Mouse (Mus musculus): ENCODE measurements around the gene Hspg2. TPM values are rescaled to one million over a fixed set of nuclear protein-coding genes. Genes with fewer than 3 reads are reported as not detected.

The Hspg2 gene
- polyA plus RNA-seq, 1 experiment from 2014 or later, result 67.2 TPM

DNA sequence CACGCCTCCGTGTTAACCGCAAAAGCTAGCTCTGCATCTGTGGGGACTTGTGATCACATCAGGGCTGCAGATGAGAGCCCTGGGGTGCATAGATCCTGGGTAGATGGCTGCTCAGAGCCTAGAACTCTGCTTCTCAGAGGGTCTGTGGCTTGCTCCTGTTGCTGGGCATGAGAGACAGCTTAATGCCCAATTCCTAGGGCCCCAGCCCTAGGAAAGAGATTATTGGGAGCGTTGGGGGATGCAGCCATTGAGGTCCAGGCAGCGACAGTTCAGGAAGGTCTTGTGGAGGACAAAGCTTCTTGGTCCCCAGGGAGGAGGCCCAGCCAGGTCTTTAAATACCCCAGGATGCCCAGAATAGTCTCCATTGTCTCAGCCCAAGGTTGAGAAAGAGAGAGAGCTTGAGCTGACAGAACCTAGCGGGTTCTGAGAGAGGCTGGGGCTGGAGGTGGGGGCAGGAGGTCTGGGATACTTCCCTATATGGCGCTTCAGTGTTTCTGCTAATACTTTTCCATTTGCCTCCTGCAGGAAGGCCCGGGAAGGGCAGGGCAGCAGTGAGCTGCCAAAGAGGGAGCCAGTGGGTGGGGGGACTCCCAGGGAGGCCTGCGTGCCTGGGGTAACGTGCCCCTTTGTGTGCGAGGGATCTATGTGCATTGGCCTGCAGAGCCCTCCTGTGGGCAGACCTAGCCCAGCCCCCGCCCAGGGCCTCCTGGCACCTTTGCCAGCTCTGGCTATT, 20.2 kb downstream of the Hspg2 start:
- ATAC-seq (ENCODE audit: low read depth) (peak; percentile 74), DNase-seq (ENCODE audit: low spot score) (peak; percentile 86)
- peak overlapping the region; percentile 48 for H3K9ac ChIP-seq (ENCODE audit: low read depth, low read length)
- H3K4me3 ChIP-seq (ENCODE audit: low read depth, low read length), result no peak overlapping the region
- WGBS, result 12% methylated on average over 8 of the region's 12 CpGs
- no peaks in the 10 kb centered on the region for H3K9me3 ChIP-seq (ENCODE audit: control insufficient read depth, low read length)
- peak overlapping the region; percentile 35 for H3K4me2 ChIP-seq (ENCODE audit: low read depth, low read length)
- H3K27ac ChIP-seq (replicated peaks; ENCODE audit: low read depth, low read length), result peak overlapping the region; percentile 90
- no peaks in the 10 kb centered on the region for H3K27me3 ChIP-seq (replicated peaks; ENCODE audit: control insufficient read depth, insufficient read depth, low read length)
- H3K4me1 ChIP-seq (ENCODE audit: control insufficient read depth, insufficient read depth, low read length), result peaks cover 58% of the 10 kb centered on the region
- H3K36me3 ChIP-seq (ENCODE audit: control insufficient read depth, insufficient read depth, low read length), result no peaks in the 10 kb centered on the region

DNA sequence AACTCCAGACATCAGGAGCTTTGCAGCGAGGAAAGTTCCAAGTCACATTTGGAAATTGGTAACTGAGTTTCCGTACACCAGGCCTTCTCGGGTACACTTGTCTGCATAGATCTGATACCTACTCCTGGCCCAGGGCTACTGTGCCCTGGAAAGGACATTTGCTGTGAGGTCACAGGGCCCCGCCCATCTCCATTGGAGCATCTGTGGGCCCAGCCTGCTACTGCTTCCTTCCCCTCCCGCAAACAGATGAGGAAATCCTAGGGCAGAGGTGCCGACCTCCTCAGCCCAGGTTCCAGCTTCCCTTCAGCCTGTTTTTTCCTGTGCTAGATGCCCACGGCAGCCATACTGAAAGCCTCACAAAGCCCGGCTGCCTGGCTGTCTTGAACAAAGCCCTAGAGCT, 21.4 kb downstream of the Hspg2 start:
- no peak for ATAC-seq (ENCODE audit: low read depth)
- Histone ChIP-seq H3K4me1 (ENCODE audit: control insufficient read depth, insufficient read depth, low read length) (peaks cover 61% of the 10 kb centered on the region), H3K27ac (replicated peaks; ENCODE audit: low read depth, low read length) (peak overlapping the region; percentile 90), H3K36me3 (ENCODE audit: control insufficient read depth, insufficient read depth, low read length) (no peaks in the 10 kb centered on the region), H3K27me3 (replicated peaks; ENCODE audit: control insufficient read depth, insufficient read depth, low read length) (no peaks in the 10 kb centered on the region), H3K9ac (ENCODE audit: low read depth, low read length) (0 out of 2 replicates have a peak overlapping the region, but pooled peaks have one; percentile 14), H3K9me3 (ENCODE audit: control insufficient read depth, low read length) (no peaks in the 10 kb centered on the region), H3K4me3 (ENCODE audit: low read depth, low read length) (no peak overlapping the region), H3K4me2 (ENCODE audit: low read depth, low read length) (no peak overlapping the region)
- 52% methylated on average over 8 of the region's 8 CpGs for WGBS
- DNase-seq (ENCODE audit: low spot score), result no peak

DNA sequence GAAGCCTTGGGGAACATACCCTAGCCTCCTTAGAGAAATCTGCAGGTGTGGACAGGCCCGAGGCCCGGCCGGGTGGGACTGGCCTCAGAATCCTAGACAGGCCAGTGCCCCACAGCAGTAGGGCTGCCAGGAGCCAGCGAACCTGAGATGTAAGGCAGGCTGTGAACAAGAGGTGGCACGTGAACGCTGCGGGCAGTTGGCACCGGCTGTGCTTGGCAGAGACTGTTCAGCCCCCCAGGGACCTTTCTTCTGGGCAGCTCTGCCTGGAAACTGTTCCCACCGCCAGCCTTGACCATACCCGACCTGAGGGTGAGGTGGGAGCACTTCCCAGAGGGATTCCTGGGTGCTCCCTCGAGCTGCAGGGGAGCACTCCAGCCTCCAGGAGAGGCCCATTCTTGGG, 24.0 kb downstream of the Hspg2 start:
- H3K27ac ChIP-seq (replicated peaks; ENCODE audit: low read depth, low read length), result no peak overlapping the region
- 69% methylated on average over 11 of the region's 11 CpGs for WGBS

DNA sequence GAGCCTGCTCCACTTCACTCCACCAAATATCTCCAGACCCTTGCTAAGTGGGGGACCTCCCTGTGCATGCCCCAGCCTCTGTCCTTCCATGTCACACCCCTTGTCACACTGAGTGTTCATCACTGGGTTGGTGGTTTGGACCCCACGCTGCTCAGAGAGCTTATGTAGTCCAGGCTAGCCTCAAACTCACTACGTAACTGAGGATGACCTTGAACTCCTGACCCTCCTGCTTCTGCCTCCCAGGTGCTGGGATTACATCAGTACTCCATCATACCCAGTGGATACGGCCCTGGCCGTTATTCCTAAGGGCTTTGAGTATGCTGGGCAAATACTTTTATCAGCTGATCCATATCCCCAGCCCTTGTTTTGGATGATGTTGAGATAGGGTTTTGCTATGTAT, 24.6 kb downstream of the Hspg2 start:
- DNase-seq (ENCODE audit: low spot score), result no peak
- no peak overlapping the region for H3K27ac ChIP-seq (replicated peaks; ENCODE audit: low read depth, low read length)
- no peaks in the 10 kb centered on the region for H3K36me3 ChIP-seq (ENCODE audit: control insufficient read depth, insufficient read depth, low read length)
- WGBS, result 86% methylated on average over 4 of the region's 4 CpGs
- peaks cover 42% of the 10 kb centered on the region for H3K4me1 ChIP-seq (ENCODE audit: control insufficient read depth, insufficient read depth, low read length)
- H3K27me3 ChIP-seq (replicated peaks; ENCODE audit: control insufficient read depth, insufficient read depth, low read length), result no peaks in the 10 kb centered on the region
- no peaks in the 10 kb centered on the region for H3K9me3 ChIP-seq (ENCODE audit: control insufficient read depth, low read length)
- H3K4me2 ChIP-seq (ENCODE audit: low read depth, low read length), result no peak overlapping the region
- H3K9ac ChIP-seq (ENCODE audit: low read depth, low read length), result no peak overlapping the region
- no peak for ATAC-seq (ENCODE audit: low read depth)
- H3K4me3 ChIP-seq (ENCODE audit: low read depth, low read length), result no peak overlapping the region

More for the DNA sequence above, 24.0 kb downstream of the Hspg2 start:
- DNase-seq (ENCODE audit: low spot score), result no peak
- no peak for ATAC-seq (ENCODE audit: low read depth)
- no peak overlapping the region for H3K4me3 ChIP-seq (ENCODE audit: low read depth, low read length)
- no peaks in the 10 kb centered on the region for H3K9me3 ChIP-seq (ENCODE audit: control insufficient read depth, low read length)
- no peak overlapping the region for H3K9ac ChIP-seq (ENCODE audit: low read depth, low read length)
- H3K4me2 ChIP-seq (ENCODE audit: low read depth, low read length), result no peak overlapping the region
- H3K27me3 ChIP-seq (replicated peaks; ENCODE audit: control insufficient read depth, insufficient read depth, low read length), result no peaks in the 10 kb centered on the region
- peaks cover 42% of the 10 kb centered on the region for H3K4me1 ChIP-seq (ENCODE audit: control insufficient read depth, insufficient read depth, low read length)
- no peaks in the 10 kb centered on the region for H3K36me3 ChIP-seq (ENCODE audit: control insufficient read depth, insufficient read depth, low read length)

DNA sequence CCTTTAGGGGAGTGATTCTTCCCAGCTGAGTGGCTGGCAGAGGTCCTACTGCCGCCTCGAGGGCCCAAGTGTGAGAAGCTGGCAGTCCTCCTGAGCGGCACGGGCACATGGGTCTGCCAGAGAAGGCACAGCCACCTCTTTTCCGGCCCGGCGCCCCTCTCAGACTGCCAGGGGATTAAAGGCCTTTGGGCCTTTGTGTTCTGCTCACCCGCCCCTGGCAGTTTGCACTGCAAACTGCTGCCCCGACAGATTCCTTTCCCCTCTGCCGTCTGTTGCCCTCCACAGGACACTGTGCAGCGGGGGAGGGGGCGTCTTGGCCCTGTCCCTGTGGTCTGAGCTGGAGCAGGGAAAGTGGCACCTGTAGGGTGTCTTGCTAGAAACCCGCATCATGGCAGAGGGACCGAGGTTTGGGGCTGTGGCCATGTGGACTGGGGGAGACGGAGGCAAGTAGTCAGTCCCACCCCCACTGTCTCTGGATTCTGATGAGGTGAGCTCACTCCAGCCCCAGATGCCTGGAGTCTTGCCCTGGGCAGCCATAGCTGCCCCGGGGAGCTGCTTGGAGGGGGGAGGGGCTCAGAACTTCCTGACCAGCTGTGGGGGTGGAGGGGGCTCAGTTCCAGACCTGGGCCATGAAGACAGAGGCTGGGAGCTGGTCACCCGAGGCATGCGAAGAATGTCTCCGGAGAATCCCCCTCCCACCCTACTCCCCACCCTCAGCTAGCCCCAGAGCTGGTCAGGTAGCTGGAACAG, 26.4 kb downstream of the Hspg2 start:
- no peaks in the 10 kb centered on the region for H3K36me3 ChIP-seq (ENCODE audit: control insufficient read depth, insufficient read depth, low read length)
- no peak overlapping the region for H3K4me3 ChIP-seq (ENCODE audit: low read depth, low read length)
- no peaks in the 10 kb centered on the region for H3K9me3 ChIP-seq (ENCODE audit: control insufficient read depth, low read length)
- peak overlapping the region; percentile 82 for H3K27ac ChIP-seq (replicated peaks; ENCODE audit: low read depth, low read length)
- ATAC-seq (ENCODE audit: low read depth) (peak; percentile 63), DNase-seq (ENCODE audit: low spot score) (no peak)
- no peaks in the 10 kb centered on the region for H3K27me3 ChIP-seq (replicated peaks; ENCODE audit: control insufficient read depth, insufficient read depth, low read length)
- H3K9ac ChIP-seq (ENCODE audit: low read depth, low read length), result 0 out of 2 replicates have a peak overlapping the region, but pooled peaks have one; percentile 26
- no peak overlapping the region for H3K4me2 ChIP-seq (ENCODE audit: low read depth, low read length)
- peaks cover 34% of the 10 kb centered on the region for H3K4me1 ChIP-seq (ENCODE audit: control insufficient read depth, insufficient read depth, low read length)
- WGBS, result 11% methylated on average over 15 of the region's 19 CpGs

DNA sequence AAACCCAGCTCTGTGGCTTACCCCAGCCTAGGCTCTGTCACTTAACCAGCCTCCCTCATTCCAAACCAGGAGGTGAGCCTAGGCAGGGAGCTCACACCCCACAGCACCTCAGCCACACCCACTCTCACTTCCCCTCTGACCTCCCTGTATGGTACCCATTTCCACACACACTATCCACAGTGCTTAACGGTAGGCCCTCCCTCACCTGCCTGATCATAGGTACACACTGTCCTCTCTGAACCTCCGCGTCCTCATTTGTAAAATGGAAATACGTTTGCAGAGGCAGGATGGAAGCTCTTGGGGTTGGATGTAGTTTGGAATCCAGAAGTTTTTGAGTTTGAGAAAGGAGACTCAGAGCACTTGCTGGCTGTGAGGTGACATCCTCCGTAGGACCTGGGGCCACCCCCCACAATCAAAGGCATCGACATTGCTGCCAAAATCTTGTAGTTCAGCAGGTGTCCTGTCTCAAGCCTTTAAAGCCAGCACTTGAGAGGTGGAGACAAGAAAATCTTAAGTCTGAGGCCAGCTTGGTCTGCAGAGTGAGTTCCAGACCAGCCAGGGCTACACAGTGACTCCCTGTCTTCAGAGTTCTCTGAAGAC, 27.0 kb downstream of the Hspg2 start:
- 53% methylated on average over 6 of the region's 6 CpGs for WGBS
- peaks cover 30% of the 10 kb centered on the region for H3K4me1 ChIP-seq (ENCODE audit: control insufficient read depth, insufficient read depth, low read length)
- H3K27ac ChIP-seq (replicated peaks; ENCODE audit: low read depth, low read length), result peak overlapping the region; percentile 82
- DNase-seq (ENCODE audit: low spot score) (no peak), ATAC-seq (ENCODE audit: low read depth) (no peak; the same call in 1 of the 2 replicates)
- no peaks in the 10 kb centered on the region for H3K36me3 ChIP-seq (ENCODE audit: control insufficient read depth, insufficient read depth, low read length)
- H3K9ac ChIP-seq (ENCODE audit: low read depth, low read length), result no peak overlapping the region
- no peak overlapping the region for H3K4me3 ChIP-seq (ENCODE audit: low read depth, low read length)
- no peak overlapping the region for H3K4me2 ChIP-seq (ENCODE audit: low read depth, low read length)
- H3K27me3 ChIP-seq (replicated peaks; ENCODE audit: control insufficient read depth, insufficient read depth, low read length), result no peaks in the 10 kb centered on the region
- no peaks in the 10 kb centered on the region for H3K9me3 ChIP-seq (ENCODE audit: control insufficient read depth, low read length)

DNA sequence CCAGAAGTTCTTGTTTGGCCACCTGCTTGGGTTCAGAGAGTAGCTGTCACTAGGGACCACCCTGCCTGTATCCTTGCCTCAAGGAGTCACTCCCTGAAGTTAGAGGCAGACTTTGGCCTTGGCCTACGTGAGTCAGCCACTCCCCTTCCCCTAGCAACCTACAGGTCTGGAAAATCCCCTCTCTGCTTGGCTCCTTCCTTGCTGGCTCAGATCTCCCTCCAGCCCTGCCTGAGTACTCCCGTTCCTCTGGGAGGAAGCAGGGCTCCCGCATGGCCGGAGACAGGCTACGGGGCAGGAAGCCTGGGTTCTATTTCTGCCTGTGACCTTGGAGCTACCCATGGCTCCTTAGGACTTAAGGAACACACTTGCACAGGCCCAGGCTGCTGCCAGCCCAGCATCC, 28.8 kb downstream of the Hspg2 start:
- H3K4me2 ChIP-seq (ENCODE audit: low read depth, low read length), result no peak overlapping the region
- H3K9ac ChIP-seq (ENCODE audit: low read depth, low read length), result no peak overlapping the region
- DNase-seq (ENCODE audit: low spot score), result no peak
- H3K4me3 ChIP-seq (ENCODE audit: low read depth, low read length), result no peak overlapping the region
- H3K4me1 ChIP-seq (ENCODE audit: control insufficient read depth, insufficient read depth, low read length), result peaks cover 30% of the 10 kb centered on the region
- H3K9me3 ChIP-seq (ENCODE audit: control insufficient read depth, low read length), result no peaks in the 10 kb centered on the region
- H3K27me3 ChIP-seq (replicated peaks; ENCODE audit: control insufficient read depth, insufficient read depth, low read length), result no peaks in the 10 kb centered on the region
- H3K36me3 ChIP-seq (ENCODE audit: control insufficient read depth, insufficient read depth, low read length), result peaks cover 11% of the 10 kb centered on the region; the same call in 1 of the 2 replicates
- H3K27ac ChIP-seq (replicated peaks; ENCODE audit: low read depth, low read length), result peak overlapping the region; percentile 74
- ATAC-seq (ENCODE audit: low read depth), result no peak
- 44% methylated on average over 5 of the region's 5 CpGs for WGBS

DNA sequence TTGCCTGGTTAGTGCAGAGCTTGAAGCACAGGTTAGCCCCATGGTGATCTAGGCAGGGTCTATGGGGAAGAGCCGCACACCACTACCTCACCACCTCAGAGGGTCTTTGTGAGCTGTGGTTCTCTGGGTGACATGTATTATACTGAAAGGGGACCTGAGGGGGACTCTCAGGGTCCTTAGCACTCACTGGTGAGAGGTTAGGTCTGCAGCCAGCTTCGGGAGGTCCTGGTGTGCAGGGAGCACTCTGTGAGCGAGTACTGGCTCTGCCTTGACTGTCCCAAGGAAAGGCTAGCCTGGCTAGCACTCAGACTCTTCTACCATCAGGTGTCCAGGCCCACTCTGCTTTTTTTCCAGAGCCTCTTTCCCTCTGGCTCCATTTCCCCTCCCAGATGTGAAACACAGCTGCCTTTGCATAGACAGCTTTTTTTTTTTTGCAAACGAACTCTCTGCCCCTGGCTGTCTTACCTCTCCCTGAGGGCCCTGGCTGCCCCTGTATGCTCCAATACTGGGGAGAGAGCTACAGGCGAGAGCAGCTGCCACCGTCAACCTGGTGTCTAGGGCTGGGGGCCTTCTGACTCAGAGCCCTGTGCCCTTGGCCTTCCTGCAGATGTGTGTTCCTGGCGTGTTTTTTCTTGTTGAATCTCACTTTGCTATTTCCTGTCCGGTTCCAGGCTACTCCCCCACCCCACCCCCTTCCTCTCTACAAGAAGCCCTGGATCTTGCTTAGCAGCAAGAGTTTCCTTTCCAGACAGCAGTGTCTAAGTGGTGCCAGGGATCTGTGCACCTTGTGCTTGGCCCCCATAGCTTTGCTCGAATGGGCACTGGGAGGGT, 29.5 kb downstream of the Hspg2 start:
- H3K9me3 ChIP-seq (ENCODE audit: control insufficient read depth, low read length), result no peaks in the 10 kb centered on the region
- ATAC-seq (ENCODE audit: low read depth), result peak; percentile 23; the same call in 1 of the 2 replicates
- WGBS, result 40% methylated on average over 9 of the region's 9 CpGs
- H3K4me3 ChIP-seq (ENCODE audit: low read depth, low read length), result no peak overlapping the region
- H3K27me3 ChIP-seq (replicated peaks; ENCODE audit: control insufficient read depth, insufficient read depth, low read length), result no peaks in the 10 kb centered on the region
- peak overlapping the region; percentile 74 for H3K27ac ChIP-seq (replicated peaks; ENCODE audit: low read depth, low read length)
- DNase-seq (ENCODE audit: low spot score), result peak; percentile 73
- H3K4me2 ChIP-seq (ENCODE audit: low read depth, low read length), result no peak overlapping the region
- peaks cover 18% of the 10 kb centered on the region for H3K36me3 ChIP-seq (ENCODE audit: control insufficient read depth, insufficient read depth, low read length)
- H3K9ac ChIP-seq (ENCODE audit: low read depth, low read length), result peak overlapping the region; percentile 15; the same call in 1 of the 2 replicates
- peaks cover 30% of the 10 kb centered on the region for H3K4me1 ChIP-seq (ENCODE audit: control insufficient read depth, insufficient read depth, low read length)
